Mouse (Mus musculus) cerebellum, adult (tissue): ENCODE measurements around the gene Slc35f1.

Experiments
- ATAC-seq: cut with Nextera tagmentation; 2 replicates; pipeline ENCODE4 v1.9.2; 2017; ENCODE audit warnings: mild to moderate bottlenecking, moderate library complexity, mixed read lengths; ENCODE audit not compliant: insufficient number of reproducible peaks, low FRiP score, low TSS enrichment

Gene Slc35f1

DNA sequence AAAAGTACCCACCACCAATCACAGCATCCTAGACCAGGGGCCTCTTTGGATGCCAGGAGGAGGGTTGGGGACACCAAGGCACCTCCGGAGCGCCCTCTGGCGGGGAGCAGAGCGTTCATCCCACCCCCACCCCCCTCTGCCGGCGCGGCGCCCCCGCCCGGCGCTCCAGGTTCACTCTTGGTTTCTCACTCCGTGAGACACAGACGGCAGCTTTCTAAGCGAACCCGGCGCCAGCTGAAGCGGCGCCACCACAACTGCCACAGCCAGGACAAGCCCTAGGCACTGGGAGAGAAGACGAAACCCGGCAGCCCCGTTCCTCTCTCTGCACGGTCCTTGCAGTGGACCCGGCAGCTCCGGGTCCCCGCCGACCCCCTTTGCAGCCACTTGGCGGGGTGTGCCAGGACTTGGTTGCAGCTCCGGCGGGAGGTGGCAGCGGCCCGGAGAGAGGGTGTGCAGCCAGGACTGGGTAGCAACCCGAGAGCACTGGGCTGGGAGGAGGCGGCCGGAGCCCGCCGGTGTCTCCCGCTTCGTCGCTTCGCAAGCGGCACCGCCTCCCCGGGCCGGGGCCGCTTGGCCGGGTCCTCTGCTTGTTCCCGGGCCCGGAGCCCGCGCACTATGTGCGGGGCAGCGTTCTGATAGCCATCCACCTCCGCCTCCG, at the start of gene Slc35f1:
Gene Slc35f1 (plus strand): TSS at position 200 of the 658 bp plus-strand sequence.
- ATAC-seq: peak; percentile 72

DNA sequence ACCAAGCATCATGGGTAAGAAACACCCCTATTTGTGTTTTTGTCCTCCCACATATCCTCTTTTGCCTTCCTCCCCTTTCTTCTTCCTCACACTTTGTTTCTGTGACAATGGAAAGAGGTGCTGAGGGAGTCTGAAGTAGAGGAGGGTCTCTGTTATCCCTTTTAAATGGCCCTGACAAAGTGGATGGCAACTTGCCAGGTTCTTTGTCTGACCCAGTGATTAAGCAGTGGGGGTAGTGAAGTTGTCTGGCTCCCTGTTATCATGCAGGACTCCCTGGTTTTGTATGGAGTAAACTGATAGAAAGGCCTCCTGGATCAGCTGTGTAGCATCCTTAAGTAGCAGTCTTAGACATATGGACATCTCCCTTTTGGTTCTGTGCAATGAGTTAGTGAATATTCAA, 19.1 kb upstream of the Slc35f1 start:
- ATAC-seq: no peak

DNA sequence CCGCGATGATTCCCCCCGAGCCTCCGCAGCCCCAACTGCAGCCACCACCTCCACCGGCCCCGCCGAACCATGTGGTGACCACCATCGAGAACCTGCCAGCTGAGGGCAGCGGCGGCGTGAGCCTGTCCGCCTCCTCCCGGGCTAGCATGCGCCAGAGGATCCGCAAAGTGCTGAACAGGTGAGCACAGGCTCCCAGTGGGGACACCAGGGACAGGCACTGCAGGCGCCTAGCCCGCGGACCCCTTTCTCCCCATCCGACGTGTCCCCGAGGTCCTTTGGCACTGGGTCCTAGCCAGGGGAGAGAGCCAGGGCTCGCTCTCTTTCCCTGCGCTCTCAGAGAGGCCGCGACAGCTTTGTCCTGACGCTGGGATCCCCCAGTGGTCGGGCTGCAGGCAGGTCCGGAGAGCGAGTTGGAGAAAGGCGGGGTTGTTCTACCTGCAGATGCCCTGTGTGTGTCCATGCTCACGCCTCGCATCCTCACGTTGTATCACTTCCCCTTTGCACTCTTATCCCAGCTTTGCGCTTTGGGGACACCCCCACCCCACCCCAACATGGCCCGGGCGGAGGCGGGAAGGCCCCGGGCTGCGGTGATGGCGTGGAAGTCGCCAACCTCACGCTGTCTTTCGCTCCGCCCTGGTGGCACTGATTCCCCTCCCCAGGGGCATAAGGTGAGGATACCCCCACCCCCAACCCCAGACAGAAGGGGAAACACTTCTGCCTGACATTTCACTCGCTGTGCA, 829 bp downstream of the Slc35f1 start:
- peak; percentile 59 for ATAC-seq

DNA sequence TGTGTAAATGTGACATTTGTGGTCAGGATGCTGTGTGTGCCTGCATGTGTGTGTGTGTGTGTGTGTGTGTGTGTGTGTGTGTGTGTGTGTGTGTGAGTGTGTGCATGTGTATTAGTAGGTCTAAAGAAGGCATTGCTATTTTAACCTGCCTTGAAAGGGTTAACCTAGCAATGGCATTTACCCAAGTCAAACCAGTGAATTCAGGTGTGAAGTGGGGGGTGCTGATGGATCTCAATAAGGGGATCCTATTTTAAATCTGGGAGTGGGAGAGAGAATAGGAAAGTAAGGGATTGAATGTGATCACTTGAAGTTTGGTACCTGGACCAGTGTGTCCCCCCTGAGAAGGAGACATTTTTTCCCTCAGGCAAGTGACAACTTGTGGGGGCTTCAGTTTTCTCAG, 13.4 kb downstream of the Slc35f1 start:
- no peak for ATAC-seq

DNA sequence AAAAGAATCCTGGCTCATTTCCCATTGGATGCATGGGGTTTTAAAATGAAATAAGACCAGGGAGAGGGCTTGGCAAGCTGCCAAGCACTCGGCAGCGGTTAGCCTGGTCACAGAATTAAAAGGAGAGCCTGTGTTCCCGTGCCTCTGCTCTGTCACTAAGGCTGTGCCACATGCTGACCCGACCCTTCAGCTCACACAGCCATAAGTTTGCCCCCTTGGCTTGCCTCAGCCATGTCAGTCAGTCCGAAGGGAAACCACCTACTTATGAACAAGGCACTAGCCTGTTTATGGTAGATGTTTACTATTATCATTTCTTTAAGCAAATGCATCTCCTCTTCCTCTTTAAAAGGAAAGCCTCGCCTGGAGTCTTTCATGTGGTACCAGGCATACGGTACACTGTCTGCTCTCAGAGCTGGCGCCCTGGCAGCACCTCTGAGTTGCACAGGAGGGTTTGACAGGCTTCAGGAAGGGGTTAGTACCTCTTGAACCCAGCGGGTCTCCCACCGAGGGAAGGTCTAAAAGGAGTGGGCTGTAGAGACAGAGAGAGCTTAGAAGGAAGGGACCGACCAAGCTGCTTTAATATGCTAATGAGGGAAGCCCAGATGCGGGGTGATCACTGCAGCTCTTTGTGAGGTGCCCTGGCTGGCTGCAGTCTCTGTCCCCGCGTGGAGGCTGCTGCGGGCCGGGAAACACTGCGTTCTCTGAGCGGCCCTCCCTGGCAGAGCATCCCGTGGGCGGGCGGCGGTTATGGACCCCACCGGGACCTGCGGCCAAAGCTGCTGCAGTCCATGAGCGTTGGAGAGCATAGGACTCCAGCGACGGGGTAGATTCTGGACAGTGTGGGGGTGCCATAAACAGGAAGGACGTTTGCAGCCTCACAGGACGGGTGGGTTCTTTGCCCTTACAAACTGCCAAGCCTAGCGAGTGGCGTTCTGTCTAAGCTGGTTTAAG, 14.0 kb downstream of the Slc35f1 start:
- peak; percentile 63 for ATAC-seq

DNA sequence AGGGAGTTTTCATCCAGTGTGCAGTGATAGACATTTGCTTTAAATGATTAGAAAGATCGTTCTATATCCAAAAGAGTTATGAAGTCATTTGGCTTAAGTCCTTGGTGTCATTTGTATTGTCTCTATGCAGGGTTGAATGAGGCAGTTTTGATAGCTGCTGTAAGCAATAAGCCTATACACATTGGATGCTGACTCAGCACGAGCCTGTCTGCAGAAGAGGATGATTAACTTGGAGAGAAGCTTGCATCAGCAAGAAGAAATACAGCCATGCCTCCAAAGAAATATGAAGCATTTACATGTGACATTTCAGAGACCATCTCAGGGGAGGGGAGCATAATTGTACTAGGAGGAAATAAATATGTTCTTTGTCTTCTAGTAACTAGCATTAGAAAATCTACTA, 19.1 kb downstream of the Slc35f1 start:
- no peak for ATAC-seq

DNA sequence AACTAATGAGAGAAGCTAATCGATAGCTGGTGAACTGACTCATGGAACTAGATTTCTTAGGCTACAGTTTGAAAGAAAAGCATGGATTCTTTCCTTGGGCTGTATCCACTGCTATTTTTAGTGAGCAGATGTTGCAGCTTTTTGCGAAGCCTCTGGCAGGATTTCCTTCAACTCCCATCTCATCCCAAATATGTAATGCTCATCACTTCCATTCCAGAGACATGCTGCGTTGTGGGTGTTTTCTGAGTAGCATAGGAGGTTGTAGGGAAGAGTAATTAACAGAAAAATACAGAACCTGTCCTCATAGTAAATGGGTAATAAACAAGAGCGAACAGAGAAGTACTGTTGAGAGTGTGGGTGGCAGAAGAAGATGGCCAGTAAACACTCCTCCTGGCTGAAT, 21.8 kb downstream of the Slc35f1 start:
- ATAC-seq: no peak

DNA sequence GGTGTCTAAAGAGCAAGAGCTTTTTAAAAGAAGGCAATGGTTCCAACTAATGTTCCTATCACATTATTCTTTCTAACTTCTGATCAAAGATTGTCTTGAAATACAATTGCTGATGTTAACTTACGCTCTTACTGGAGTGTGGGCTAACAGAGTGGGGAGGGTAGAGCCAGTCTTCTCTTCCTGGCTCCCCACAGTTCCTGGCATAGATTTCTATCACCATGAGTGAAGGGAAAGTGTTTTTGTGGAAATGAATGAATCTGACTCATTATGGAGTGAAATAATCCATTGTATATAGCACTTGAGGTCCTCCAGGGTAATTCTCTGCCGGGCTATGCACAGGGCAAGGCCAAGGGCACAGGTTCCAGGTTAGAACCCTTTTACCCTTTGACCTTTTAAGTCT, 24.2 kb downstream of the Slc35f1 start:
- no peak for ATAC-seq

DNA sequence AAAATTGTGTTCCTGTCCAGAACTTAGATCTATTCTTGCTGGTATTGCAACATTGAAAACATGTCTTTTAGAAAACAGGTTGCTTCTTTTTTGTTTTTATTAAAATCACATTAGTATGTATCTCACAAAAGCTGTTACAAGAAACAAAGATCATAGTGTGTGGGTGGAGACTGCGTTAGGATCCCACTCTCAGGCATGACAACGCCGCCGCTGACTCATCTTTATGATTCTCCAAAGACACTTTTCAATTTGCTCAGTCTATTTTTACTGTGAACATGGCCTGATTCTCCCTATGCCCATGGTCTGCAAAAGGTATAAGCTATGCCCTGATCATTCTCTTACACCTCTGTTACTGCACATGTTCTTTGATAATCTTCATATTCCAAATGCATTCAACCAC, 24.8 kb downstream of the Slc35f1 start:
- no peak for ATAC-seq

DNA sequence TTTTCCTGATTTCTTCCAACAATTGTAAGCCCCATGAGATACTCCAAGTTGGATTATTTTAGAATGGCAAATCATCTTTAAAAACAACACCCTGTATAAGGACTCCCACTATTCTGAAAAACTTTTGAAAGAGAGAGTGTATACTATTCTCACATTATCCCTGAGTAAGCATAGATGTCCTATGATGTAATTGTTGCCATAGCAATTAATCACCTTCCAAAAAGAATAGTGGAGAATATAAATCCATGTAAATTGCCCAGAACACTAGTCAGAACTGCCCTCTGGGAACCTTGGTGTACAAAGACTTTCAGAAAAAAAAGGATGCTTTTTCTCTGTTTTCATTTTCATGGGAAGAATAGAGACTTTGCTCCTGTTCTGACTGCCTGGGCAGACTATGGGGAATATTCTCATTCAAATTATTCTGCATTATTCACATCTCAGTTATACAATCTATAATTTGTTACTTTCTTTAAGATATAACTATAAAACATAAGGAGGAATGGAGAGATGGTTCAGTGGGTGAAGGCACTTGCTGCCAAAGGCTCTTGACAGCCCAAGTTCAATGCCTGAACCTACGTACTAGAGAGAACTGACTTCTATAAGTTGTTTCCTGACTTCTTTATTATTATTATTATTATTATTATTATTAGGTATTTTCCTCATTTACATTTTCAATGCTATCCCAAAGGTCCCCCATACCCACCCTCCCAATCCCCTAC, 28.0 kb downstream of the Slc35f1 start:
- no peak for ATAC-seq

DNA sequence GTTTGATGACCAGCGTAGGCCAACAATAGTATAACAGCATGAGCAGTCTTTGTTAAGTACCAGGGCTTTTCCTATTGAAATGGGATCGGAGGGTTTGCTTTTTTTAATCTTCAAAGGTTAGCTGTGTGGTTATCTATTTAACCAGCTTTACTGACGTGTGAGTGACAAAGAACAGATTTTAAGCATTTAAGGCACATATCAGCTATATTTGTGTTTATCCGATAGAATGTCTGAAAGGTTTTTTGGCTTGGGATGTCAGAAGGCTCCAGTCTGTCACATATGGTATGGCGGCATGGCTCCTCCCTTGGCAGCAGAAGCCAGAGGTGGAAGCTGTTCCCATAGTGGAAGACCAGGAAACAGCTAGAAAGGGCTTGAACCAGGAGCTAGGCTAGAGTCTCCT, 36.3 kb downstream of the Slc35f1 start:
- ATAC-seq: no peak

DNA sequence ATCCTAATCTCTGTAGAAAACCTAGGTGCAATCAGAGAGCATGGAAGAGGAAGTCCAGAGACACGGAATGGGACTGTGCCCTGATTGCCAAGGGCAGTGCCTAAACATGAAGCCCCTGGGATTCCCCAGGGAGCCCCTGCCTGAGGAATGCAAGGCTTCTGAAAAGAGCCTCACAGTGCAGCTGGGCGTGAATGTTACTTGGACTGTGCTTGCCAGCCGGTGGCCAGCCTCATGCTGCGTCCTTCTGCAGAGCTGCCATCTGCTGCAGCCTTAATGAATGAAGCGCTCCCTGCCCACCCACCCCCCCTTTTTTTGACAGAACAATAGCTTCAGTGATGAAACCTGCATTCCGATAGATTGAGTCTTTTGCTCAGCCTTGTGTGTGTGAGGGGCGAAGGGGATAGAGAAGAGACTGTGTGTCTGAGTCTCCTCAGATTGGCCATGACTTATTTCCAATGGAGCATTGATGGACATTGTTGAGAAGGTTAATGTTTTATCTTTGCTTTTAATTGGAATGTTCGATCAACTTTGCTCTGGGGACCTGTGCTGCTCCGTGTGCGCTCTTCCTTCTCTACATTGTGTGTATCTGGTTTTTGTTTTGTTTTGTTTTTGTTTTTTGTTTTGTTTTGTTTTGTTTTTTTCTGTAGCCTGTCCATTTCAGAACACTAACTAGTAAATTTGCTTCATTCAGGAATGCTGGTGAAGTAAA, 52.5 kb downstream of the Slc35f1 start:
- ATAC-seq: peak; percentile 45; the same call in 1 of the 2 replicates

DNA sequence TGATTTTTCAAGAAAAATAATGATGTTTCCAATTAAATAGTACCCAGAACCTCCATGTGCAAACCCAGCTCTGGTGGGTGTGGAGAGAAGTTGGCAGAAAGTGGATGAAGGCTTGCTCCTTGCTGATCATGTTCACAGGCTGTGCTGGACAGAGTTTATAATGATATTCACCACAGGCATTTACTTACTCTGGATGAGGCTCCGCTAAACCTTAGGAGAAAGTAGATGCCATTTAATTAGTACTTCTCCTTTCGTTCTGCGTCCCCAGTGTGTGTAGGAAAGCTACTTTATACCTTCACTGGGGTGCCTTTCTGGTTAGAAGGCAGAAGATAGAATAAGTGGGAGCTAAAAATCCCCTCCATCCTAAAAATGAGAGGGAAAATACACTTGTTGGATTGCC, 53.5 kb downstream of the Slc35f1 start:
- ATAC-seq: no peak

DNA sequence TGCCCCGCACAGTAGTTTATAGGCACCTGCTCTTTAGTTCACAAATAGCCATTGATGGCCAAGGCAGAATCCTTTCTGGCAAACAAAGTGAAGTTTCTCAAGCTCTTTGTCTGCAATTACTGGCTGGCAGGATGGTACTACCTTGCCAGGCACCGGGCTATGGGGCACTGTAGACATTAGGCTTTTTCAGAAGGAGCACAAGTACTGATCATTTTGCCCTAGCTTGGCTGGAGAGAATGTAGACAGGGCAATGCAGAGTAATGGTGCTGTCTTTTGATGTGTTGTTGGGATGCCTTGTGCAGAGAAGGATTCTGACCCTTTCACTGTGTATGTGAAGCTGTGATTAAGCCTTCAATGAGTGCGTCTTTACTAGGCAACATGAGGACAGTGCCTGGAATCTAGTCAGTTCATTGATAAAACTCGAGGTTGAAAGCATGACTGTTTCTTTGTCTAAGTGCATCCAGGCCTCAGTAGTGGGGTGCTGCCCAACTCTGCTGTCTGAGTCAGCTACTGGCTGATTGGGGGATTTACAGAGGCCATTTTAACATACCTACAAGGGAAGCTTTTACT, 57.8 kb downstream of the Slc35f1 start:
- no peak for ATAC-seq

DNA sequence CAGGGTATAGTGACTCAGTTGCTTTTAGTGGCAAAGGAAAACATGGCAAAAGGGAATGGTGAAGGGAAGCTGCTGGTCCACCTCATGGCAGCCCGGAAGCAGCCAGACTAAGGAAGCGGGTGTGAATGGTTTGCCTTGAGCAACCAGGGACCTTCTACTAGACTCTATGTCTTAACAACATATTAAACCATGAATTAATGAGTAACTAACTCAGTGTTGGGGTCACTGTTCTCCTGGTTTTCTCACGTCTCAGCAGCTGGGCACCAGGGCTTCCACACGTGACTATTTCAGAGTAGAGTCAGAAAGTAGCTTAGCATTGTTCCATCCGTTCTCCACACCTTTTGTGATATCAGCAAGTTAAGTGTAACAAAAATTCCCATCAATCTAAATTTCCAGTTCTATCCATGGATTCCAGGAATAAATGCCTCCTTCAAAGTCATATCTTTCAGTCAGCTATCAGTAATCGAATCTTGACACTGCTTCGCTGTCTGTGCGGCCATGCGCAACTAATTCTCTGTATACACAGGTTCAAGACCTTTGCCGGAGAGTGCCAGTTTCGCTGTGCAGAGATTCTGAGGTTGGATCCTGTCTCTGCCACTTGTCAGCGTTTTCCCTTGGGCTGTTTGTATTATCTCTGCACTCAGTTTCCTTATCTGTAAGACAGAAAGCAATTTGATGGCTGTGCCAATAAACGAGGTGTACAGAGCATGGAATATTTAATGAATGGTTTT, 65.8 kb downstream of the Slc35f1 start:
- no peak for ATAC-seq

DNA sequence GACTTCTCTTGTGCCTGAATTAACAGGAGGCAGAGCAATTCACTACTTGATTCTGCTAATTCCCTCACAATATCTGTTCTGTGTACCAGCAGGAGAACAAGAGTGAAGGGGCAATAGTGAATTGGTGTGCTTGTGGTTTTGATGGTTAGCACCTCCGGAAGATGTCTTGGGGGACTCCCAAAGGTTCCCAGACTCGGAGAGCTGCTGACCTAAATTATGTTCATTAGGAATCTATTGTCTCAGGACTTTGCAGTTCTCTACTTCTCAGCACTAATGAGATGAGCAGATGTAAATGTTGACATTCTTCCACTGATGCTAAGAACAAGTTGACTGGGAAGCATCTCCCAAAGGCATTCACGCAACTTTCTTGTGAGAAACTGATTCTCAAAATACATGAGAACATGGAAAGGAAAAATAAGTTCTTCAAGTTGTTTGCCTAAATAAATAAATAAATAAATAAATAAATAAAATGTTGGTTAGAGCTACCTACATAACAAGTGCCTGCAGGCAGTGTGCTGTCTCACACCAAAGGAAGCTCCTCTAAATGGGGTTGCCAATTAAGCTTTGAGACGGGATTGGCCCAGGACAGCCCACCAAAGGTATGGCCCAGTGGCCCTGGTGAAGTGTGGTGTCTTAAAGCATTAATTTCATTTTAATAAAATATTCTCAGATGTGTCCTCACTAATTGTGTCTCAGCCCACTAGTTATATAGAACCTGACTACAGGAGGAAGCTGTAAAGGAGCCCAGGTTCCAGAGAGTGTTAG, 67.3 kb downstream of the Slc35f1 start:
- ATAC-seq: no peak

DNA sequence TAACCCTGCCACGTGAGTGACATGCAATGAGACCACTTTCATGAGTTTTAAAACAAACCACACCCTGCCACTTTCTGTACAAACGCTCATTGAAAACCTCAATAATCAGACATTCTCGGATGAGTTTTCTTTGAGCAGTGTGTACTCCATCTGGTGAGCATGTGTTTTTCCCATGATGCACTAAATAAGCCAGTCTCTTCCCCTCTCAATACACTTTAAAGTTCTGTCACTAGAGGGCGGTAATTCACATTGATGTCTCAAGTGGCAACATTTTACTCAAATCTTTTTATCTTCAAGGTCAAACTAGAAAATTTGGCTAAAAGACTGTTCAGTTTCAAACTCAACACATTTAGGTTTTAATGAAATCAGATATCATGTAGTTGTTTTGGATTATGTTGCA, 68.3 kb downstream of the Slc35f1 start:
- ATAC-seq: 0 out of 2 replicates have a peak, but pooled peaks have one; percentile 36

DNA sequence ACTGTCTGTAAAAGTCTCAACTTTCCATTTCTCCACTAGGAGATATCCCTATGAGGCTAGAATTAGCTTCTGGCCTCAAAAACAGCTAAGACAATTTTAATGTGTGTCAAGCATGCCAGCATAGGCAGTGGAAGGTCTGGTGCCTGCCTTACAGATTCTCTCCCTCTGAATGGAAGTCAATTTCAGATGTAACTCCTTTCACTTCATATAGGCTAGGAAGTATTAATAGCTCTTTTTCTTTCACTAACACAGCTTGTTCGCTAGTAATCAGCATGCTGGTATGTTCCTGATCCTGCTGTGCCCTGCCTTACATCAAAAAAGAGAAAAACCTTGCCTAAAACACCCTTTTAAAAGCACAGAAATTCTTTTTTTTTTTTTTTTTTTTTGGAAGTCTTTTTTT, 70.2 kb downstream of the Slc35f1 start:
- no peak for ATAC-seq
